Mouse (Mus musculus) bone marrow macrophage, adult 2 months (primary cell): ENCODE data around the gene Prkd2.

Experiments used
- CTCF ChIP-seq: IDR thresholded peaks from 2 replicates; pipeline ENCODE4 v1.5.1; 2012; ENCODE audit warnings: low read depth, mild to moderate bottlenecking, low read length, moderate library complexity
- POLR2A ChIP-seq: IDR thresholded peaks from 2 replicates; pipeline ENCODE4 v1.6.1; 2012; ENCODE audit warnings: mild to moderate bottlenecking, low read depth, low read length, borderline replicate concordance

DNA sequence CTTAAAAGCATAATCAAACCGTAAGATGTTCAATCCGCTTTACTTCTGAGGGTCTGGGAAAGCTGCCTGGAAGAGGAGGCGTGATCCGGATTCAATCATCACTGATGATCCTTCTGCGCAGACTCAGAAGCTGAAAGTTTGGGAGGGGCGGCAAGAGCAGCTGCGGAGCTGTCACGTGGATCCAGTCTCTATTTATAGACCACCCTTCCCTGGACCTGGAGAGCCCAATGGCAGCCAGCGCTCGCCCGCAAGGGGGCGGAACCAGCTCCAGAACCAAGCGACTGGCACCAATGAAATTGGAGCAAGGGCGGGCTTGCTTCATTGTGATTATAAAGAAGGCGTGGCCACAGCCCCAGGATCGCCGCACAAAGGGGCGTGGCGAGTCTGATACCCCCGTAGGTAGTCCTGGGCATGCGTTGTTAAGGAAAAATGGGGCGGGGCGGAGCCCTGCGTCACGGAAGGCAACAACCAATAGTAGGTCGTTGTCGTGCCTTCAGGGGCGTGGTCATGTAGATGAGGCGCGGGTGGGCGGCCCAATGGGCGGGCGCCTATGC is 32.1 kb downstream of the Prkd2 start:
- TF ChIP-seq CTCF (no peak), POLR2A (no peak)
